Mouse (Mus musculus) stomach, embryonic 15.5 days (tissue): ENCODE measurements at regions not wholly inside any gene's neighbourhood (a gene's known extent, or its start where the extent isn't known, plus 50 kb on each side); places are given as distances from the start of the nearest gene placed in this dataset.

Source experiments
- ATAC-seq: fragments of 200-750 bp; cut with Nextera tagmentation; 2 replicates; pipeline ENCODE4 v1.8.0; 2017; ENCODE audit warnings: low read depth, moderate number of reproducible peaks, moderate TSS enrichment; ENCODE audit not compliant: insufficient read depth, low FRiP score
- H3K27ac ChIP-seq: fragments of 300-500 bp; sonication (generic); 2 replicates; pipeline ENCODE4 v1.5.1; 2015; ENCODE audit warnings: mild to moderate bottlenecking, inconsistent platforms
- H3K27me3 ChIP-seq: fragments of 300-500 bp; sonication (generic); replicated peaks from 2 replicates; pipeline ENCODE4 v1.6.1; 2015; ENCODE audit warnings: inconsistent platforms
- H3K36me3 ChIP-seq: fragments of 300-500 bp; sonication (generic); 2 replicates; pipeline ENCODE4 v1.6.1; 2015; ENCODE audit warnings: inconsistent platforms
- H3K4me1 ChIP-seq: fragments of 300-500 bp; sonication (generic); 2 replicates; pipeline ENCODE4 v1.6.1; 2015; ENCODE audit warnings: inconsistent platforms
- H3K4me2 ChIP-seq: fragments of 300-500 bp; sonication (generic); 2 replicates; pipeline ENCODE4 v1.6.1; 2015; ENCODE audit warnings: mild to moderate bottlenecking, inconsistent platforms
- H3K4me3 ChIP-seq: fragments of 300-500 bp; sonication (generic); replicated peaks from 2 replicates; pipeline ENCODE4 v1.5.1; 2015; ENCODE audit warnings: inconsistent platforms
- H3K9ac ChIP-seq: fragments of 300-500 bp; sonication (generic); 2 replicates; pipeline ENCODE4 v1.6.1; 2015; ENCODE audit warnings: inconsistent platforms
- H3K9me3 ChIP-seq: fragments of 300-500 bp; sonication (generic); 2 replicates; pipeline ENCODE4 v1.6.1; 2016; ENCODE audit warnings: inconsistent platforms
- WGBS: fragments of 180-500 bp; shearing (Covaris S2); methylation state at CpG from one replicate; pipeline ENCODE4 v1.1.7; 2015; 5-methylcytosine and 5-hydroxymethylcytosine counted together

DNA sequence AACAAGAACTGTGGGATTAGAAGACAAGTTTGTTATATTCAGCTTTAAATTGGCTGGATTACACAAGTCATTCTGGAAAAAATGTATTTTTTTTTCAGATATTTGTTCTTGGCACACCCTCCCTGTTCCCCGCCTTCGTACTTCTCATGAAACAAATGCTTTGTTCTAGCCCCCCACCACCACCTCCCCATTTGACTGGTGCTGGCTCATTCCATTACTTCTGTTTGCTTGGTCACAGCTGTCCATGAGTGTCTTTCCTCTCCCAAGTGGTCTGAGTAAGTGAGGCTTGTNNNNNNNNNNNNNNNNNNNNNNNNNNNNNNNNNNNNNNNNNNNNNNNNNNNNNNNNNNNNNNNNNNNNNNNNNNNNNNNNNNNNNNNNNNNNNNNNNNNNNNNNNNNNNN lies 491.8 kb downstream of the Lmo4 start:
- no peaks in the 10 kb centered on the region for H3K9me3 ChIP-seq

GRCm38 (mm10) chr3:143710805-143711469 lies 494.1 kb downstream of the Lmo4 start:
- WGBS, result 62% methylated on average over 16 of the region's 16 CpGs
- no peaks in the 10 kb centered on the region for H3K4me1 ChIP-seq
- no peaks in the 10 kb centered on the region for H3K27me3 ChIP-seq
- no peak overlapping the region for H3K4me3 ChIP-seq
- H3K9me3 ChIP-seq, result no peaks in the 10 kb centered on the region
- no peak overlapping the region for H3K27ac ChIP-seq
- no peak for ATAC-seq
- H3K36me3 ChIP-seq, result no peaks in the 10 kb centered on the region
- H3K9ac ChIP-seq, result no peak overlapping the region
- H3K4me2 ChIP-seq, result no peak overlapping the region

More for the DNA sequence above, 491.8 kb downstream of the Lmo4 start:
- no peaks in the 10 kb centered on the region for H3K27me3 ChIP-seq
- 59% methylated on average over 2 of the region's 2 CpGs for WGBS
- H3K4me2 ChIP-seq, result no peak overlapping the region
- peak; percentile 65 for ATAC-seq
- H3K9ac ChIP-seq, result no peak overlapping the region
- no peaks in the 10 kb centered on the region for H3K4me1 ChIP-seq
- no peak overlapping the region for H3K4me3 ChIP-seq
- H3K27ac ChIP-seq, result no peak overlapping the region
- no peaks in the 10 kb centered on the region for H3K36me3 ChIP-seq

DNA sequence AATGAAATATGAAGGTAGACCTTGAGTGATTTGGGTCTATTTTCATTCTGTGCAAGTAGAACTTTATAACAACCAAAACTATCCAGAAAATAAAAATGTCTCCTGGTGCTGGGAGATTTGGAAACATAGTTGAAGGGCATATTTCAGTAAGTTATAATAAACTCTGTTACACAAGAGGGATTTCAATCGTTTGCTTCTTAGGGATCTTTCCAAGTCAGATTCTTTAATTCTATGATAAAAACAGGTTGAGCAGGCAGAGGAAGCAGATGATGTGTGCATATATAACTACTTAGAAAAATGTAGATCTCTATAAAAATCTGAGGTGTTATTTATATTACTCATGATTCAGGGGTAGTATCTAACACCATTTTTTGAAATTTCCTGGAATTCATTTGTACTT lies 498.3 kb downstream of the Lmo4 start:
- no peaks in the 10 kb centered on the region for H3K4me1 ChIP-seq
- H3K9me3 ChIP-seq, result no peaks in the 10 kb centered on the region
- no peaks in the 10 kb centered on the region for H3K27me3 ChIP-seq
- no peak overlapping the region for H3K4me3 ChIP-seq
- no peak overlapping the region for H3K9ac ChIP-seq
- WGBS, result 70% methylated on average over 1 of the region's 1 CpGs
- no peak overlapping the region for H3K27ac ChIP-seq
- no peaks in the 10 kb centered on the region for H3K36me3 ChIP-seq
- ATAC-seq, result no peak
- no peak overlapping the region for H3K4me2 ChIP-seq

DNA sequence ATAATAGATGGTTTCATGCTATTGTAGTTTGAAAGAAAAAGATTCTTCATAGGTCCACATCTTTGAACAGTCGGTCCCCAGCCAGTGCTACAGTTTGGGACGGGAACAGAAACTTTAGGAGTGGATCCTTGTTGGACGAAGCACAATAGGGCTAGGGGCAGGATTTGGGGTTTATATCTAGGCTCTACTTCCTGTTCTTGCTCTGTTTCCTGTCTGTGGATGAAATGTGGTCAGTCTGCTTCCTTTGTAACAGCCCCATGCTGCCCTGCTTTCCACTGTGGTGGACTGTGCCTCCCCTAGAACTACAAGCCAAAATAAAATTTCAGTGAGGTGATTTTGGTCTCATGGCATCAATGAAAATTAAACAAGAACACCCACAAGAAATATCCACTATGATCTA lies 510.2 kb downstream of the Lmo4 start:
- no peaks in the 10 kb centered on the region for H3K27me3 ChIP-seq
- no peak overlapping the region for H3K4me3 ChIP-seq
- no peak for ATAC-seq
- no peaks in the 10 kb centered on the region for H3K9me3 ChIP-seq
- no peak overlapping the region for H3K4me2 ChIP-seq
- no peaks in the 10 kb centered on the region for H3K36me3 ChIP-seq
- 80% methylated on average over 3 of the region's 3 CpGs for WGBS
- H3K27ac ChIP-seq, result no peak overlapping the region
- H3K9ac ChIP-seq, result no peak overlapping the region
- no peaks in the 10 kb centered on the region for H3K4me1 ChIP-seq

DNA sequence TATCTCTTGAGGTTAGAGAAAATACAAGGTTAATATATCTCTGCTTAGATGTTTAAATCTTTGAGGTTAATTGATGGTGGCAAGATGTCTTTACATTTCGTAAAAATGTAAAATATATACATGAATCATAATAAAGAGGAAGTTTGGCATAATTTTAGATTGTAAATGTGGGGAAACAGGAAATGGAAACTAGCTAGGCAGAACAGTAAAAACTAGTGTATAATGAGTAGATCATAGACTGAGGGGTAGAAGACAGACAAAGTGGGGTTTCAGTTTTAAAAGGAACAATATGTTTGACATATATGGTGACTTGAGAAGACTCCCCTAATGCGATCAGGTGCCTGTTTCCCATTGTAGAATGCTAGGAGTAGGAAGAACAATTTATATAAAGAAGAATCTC lies 519.3 kb downstream of the Lmo4 start:
- H3K9ac ChIP-seq, result no peak overlapping the region
- WGBS, result 81% methylated on average over 2 of the region's 2 CpGs
- H3K27ac ChIP-seq, result no peak overlapping the region
- H3K4me1 ChIP-seq, result no peaks in the 10 kb centered on the region
- H3K9me3 ChIP-seq, result no peaks in the 10 kb centered on the region
- no peaks in the 10 kb centered on the region for H3K36me3 ChIP-seq
- no peak overlapping the region for H3K4me3 ChIP-seq
- ATAC-seq, result no peak
- no peaks in the 10 kb centered on the region for H3K27me3 ChIP-seq
- H3K4me2 ChIP-seq, result no peak overlapping the region

- Histone ChIP-seq H3K4me3 (no peak overlapping the region), H3K36me3 (no peaks in the 10 kb centered on the region), H3K4me1 (no peaks in the 10 kb centered on the region), H3K27ac (no peak overlapping the region), H3K9ac (no peak overlapping the region), H3K9me3 (no peaks in the 10 kb centered on the region), H3K27me3 (no peaks in the 10 kb centered on the region), H3K4me2 (no peak overlapping the region)
- WGBS, result 95% methylated on average over 3 of the region's 3 CpGs
- no peak for ATAC-seq
Observed at GRCm38 (mm10) chr3:143678186-143678585, 526.8 kb downstream of the Lmo4 start.

DNA sequence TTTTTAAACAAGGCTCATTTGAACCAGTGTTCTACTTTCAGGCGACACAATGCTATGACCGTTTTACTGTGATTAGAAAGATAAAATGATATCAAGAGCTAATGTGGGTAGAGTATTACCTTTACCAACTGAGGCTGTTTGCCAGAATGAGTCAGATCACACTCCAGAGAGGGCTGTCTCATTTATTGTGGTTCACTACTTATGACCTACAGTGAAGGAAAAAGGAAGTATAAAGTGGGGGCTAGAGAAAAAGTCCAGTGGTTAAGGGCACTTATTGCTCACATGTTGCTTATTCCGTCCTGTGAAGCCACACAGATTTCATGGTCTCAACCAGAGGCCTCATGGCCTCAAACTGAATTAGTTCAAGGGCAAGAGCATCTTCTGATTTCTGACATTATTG lies 530.2 kb downstream of the Lmo4 start:
- Histone ChIP-seq H3K9me3 (no peaks in the 10 kb centered on the region), H3K4me2 (no peak overlapping the region), H3K27ac (no peak overlapping the region), H3K27me3 (no peaks in the 10 kb centered on the region), H3K9ac (no peak overlapping the region), H3K36me3 (no peaks in the 10 kb centered on the region), H3K4me1 (no peaks in the 10 kb centered on the region), H3K4me3 (no peak overlapping the region)
- 81% methylated on average over 3 of the region's 3 CpGs for WGBS
- ATAC-seq, result no peak

DNA sequence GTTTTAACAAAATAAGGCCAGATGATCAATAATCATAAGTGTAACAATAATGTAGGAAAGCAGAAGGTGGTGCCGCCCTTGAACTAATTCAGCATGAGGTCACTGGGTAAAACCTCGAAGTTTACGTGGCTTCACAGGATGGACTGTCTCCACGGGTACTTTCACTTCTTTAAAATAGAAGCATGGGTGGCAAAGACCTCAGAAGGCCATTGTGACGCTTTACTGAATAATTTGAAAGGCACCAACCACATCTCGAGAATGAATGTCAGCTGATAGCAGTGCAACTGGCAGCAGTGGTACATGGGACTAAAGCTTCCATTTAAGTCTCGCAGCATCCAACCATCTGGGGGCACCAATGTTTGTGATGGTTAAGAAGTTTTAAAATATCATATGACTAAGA lies 530.6 kb downstream of the Lmo4 start:
- Histone ChIP-seq H3K4me2 (no peak overlapping the region), H3K9ac (no peak overlapping the region), H3K9me3 (no peaks in the 10 kb centered on the region), H3K4me1 (no peaks in the 10 kb centered on the region), H3K27me3 (no peaks in the 10 kb centered on the region), H3K27ac (no peak overlapping the region), H3K36me3 (no peaks in the 10 kb centered on the region), H3K4me3 (no peak overlapping the region)
- 81% methylated on average over 7 of the region's 7 CpGs for WGBS
- no peak for ATAC-seq

DNA sequence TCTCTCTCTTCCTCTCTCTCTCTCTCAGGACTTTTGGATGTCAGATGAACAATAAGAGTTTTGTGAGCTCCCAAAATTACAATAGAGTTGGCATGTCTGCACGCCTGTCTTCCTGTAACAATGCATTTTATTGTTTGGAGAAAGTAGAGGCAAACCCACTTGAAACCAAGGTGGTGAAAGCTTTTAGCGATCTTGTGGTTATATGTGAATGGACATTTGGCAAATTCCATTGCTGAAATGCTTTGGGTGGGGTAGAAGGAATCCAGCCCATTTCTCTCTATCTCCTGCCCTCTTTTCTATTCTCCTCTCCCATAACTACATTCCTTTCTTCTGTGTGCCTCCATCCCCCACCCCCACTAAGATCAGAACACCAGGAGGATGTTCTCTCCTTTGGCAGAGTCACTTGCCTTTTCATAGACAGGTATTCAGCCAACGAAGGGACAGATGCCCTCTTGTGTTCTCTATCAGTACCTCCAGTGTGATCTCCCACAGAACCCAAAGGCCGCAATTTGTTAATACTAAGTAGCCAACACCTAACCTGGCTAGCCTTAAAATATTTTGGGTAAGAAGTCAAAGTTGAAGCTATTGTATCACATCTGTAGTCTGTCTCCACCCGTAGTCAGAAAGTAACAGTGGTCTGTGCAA lies 542.9 kb downstream of the Lmo4 start:
- Histone ChIP-seq H3K9ac (no peak overlapping the region), H3K4me2 (no peak overlapping the region), H3K27me3 (no peaks in the 10 kb centered on the region), H3K4me3 (no peak overlapping the region), H3K27ac (no peak overlapping the region), H3K4me1 (no peaks in the 10 kb centered on the region), H3K36me3 (no peaks in the 10 kb centered on the region), H3K9me3 (no peaks in the 10 kb centered on the region)
- WGBS, result 81% methylated on average over 5 of the region's 5 CpGs
- no peak for ATAC-seq

GRCm38 (mm10) chr3:143659421-143659978 lies 545.5 kb downstream of the Lmo4 start:
- no peaks in the 10 kb centered on the region for H3K27me3 ChIP-seq
- ATAC-seq, result no peak
- 51% methylated on average over 8 of the region's 8 CpGs for WGBS

GRCm38 (mm10) chr3:143647237-143647636 lies 557.8 kb downstream of the Lmo4 start:
- no peaks in the 10 kb centered on the region for H3K9me3 ChIP-seq
- H3K4me2 ChIP-seq, result no peak overlapping the region
- 72% methylated on average over 2 of the region's 2 CpGs for WGBS
- ATAC-seq, result no peak
- H3K9ac ChIP-seq, result no peak overlapping the region
- H3K27me3 ChIP-seq, result no peaks in the 10 kb centered on the region
- H3K4me3 ChIP-seq, result no peak overlapping the region
- H3K27ac ChIP-seq, result no peak overlapping the region
- H3K4me1 ChIP-seq, result no peaks in the 10 kb centered on the region
- no peaks in the 10 kb centered on the region for H3K36me3 ChIP-seq

More at GRCm38 (mm10) chr3:143659421-143659978, 545.5 kb downstream of the Lmo4 start:
- no peaks in the 10 kb centered on the region for H3K4me1 ChIP-seq
- no peak overlapping the region for H3K4me3 ChIP-seq
- no peak overlapping the region for H3K9ac ChIP-seq
- H3K27ac ChIP-seq, result no peak overlapping the region
- H3K36me3 ChIP-seq, result no peaks in the 10 kb centered on the region
- no peaks in the 10 kb centered on the region for H3K9me3 ChIP-seq
- H3K4me2 ChIP-seq, result no peak overlapping the region

DNA sequence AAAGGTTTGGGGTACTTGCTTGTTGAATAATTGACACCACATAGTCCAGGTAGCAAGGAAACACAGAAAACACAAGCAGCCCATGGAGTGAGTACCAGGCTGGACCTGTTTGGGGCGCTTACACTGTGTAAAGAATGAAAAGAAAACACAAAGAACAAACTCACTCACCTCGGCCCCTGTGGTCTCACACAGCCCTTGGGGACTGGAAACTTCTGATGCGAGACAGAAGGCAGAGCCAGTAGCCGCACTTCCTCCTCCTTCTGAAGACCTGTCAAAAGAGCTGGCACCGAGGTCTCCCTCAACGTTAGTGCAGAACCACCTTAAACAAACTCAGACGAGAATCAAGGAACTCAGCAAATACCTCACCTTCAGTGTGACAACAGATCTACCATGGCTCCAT lies 558.2 kb downstream of the Lmo4 start:
- no peak overlapping the region for H3K9ac ChIP-seq
- no peaks in the 10 kb centered on the region for H3K9me3 ChIP-seq
- no peak overlapping the region for H3K4me2 ChIP-seq
- H3K27me3 ChIP-seq, result no peaks in the 10 kb centered on the region
- ATAC-seq, result no peak
- H3K4me3 ChIP-seq, result no peak overlapping the region
- H3K4me1 ChIP-seq, result no peaks in the 10 kb centered on the region
- H3K36me3 ChIP-seq, result no peaks in the 10 kb centered on the region
- 40% methylated on average over 7 of the region's 7 CpGs for WGBS
- H3K27ac ChIP-seq, result no peak overlapping the region
